Mouse (Mus musculus) gastrocnemius, postnatal 4 days (tissue): ENCODE measurements around the gene Cpsf4. TPM values are rescaled to one million over a fixed set of nuclear protein-coding genes. Genes with fewer than 3 reads are reported as not detected.
"Not testable (repeated sequence)": the region's sequence is repeated elsewhere in the genome, so short reads cannot be mapped to it uniquely, and the experiment has no call there.

Experiments
- DNase-seq, 2 experiments: peaks; one replicate each; pipeline ENCODE4 v3.0.0; 2021 to 2022; ENCODE audit warnings: low spot score in 2 of 2, mixed read lengths in 2 of 2
- long read RNA-seq, 2 experiments: library from polyadenylated mRNA; stranded (forward); transcript quantifications; one replicate each; pipeline ENCODE4 v2.0.0; 2021
- total RNA-seq, 2 experiments: library from RNA; stranded (reverse); gene quantifications; 2 replicates each; pipeline ENCODE4 v1.2.3; 2021

Gene Cpsf4
- total RNA-seq: 10 to 100 TPM; 17.1 to 20.1 TPM
- long read RNA-seq, experiment 1, transcript Cpsf4-207 (8 exons, 1,387 nt): major isoform, 9 of 20 reads
- long read RNA-seq, experiment 1, partial matches to known transcripts: 5 of 20 reads
- long read RNA-seq, experiment 1, other reads (novel, unspliced or antisense): 1 of 20 reads
- long read RNA-seq, experiment 2, transcript Cpsf4-205 (8 exons, 1,713 nt): minor isoform, 7 of 34 reads
- long read RNA-seq, experiment 2, transcript Cpsf4-207 (8 exons, 1,387 nt): major isoform, 11 of 34 reads
- long read RNA-seq, experiment 2, partial matches to known transcripts: 8 of 34 reads
- long read RNA-seq, experiment 2, other reads (novel, unspliced or antisense): 5 of 34 reads

DNA sequence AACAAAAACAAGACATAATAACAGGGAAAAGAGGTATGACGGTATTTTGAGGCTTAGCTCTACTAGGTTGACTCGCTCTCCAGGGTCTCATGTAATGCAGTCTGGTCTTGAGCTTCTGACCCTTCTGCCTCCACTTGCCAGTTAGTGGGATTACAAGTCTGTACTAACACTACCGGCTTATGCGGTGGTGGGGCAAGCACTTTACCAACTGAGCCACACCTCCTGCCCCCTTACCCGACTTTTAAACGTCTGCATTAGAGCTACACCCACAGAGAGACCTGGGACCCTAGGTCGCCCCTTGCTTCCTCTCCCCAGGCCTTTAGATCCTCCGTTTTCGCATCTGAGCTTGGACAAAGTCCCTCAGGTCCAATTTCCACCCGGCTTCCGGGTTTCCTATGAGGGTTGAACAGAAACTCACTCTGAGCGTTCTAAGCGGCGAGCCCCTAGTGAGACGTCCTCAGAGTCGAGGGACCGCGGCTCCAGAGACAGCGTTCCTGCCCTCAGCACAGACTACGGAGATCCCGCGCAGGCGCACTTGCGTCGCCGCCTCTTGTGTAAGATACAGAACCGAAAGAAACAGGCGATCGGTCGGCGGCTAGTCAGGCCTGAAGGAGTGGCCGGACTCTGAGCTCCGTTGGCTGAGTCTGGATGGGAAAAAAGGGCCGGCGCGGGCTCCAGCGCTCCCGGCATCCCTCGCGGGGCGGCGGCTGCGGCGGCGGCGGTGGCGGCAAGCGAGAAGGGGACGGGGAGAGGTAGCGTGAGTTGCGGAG lies at the start of gene Cpsf4, which contains the start of gene Ptcd1:
TSS of gene Cpsf4 (plus strand) at position 678 of the 770 bp plus-strand sequence.
TSS of gene Ptcd1 (minus strand) at position 573 of the 770 bp plus-strand sequence.
- DNase-seq: peak; percentile 90 to 99

DNA sequence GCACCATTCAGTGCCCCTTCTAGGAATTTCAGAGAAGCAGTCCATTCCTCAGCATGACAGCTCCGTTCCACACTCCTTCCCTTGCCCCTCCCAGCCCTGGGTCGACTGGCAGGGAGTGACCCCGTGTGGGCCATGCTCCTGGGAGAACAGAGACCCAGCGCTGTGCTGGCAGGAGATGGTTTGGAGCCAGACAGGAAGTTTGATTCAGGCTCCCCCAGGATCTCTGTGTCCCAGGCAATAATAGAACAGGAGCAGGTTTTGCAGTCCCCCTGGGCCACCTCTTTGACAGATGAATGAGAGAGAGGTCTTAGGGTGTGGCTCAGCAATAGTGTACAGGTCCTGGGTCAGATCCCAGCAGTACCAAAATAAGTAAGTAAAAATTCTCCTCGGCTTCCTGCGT lies 49.0 kb upstream of the Cpsf4 start:
- DNase-seq: no peak

DNA sequence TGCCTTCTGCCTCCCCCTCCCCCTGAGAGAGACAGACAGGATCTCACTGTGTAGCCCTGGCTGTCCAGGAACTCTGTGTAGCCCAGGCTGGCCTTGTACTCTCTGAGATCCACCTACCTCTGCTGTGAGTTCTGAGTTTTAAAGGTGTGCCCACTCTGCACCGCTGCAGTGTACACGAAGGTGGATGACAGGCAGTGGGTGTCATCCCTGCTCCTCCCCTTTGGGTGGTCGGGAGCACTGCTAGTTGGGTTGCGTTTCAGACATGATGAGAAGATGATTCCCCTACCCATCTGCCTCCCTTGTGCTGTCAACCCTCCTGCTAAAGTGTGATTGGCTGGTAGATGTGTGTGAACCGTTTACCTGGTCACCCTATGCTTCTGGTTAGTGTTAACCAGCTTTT lies 48.6 kb upstream of the Cpsf4 start:
- no peak for DNase-seq

DNA sequence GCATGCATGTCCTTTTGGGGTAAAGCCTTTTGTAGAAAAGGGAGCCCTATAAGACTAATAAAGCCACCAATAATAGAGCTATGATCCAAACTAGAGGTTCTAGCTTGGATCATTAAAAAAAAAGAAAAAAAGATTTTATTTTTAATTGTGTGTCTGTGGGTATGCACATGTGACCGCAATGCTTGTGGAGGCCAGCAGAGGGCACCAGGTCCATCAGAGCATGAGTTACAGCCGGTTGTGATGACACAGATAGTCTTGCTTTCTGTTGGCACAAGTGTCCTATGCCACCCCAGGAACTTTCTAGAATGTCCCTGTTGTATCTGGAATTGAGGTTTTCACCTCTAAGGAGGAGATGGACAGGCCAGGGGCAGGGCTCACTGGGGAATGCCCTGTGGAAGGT lies 47.6 kb upstream of the Cpsf4 start:
- no peak for DNase-seq

DNA sequence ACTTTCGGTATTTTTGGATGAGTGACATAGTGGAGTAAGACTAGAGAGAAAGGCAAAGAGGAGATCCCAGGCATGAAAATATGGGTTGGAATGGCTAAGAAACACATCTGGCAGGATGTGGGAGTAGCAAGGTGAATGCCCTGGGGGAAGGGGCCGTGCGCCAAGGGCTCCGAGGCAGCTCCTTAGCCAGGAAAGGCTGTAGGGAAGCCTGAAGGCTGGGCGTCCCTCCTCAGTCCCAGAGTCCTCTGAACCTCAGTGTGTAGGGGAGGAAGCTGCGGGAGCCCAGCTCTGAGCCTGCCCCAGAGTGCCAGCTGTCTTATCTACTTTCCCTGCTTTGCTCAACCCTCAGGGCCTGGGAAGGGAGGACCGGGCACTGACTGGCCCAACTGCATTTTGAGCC lies 46.1 kb upstream of the Cpsf4 start:
- no peak for DNase-seq

DNA sequence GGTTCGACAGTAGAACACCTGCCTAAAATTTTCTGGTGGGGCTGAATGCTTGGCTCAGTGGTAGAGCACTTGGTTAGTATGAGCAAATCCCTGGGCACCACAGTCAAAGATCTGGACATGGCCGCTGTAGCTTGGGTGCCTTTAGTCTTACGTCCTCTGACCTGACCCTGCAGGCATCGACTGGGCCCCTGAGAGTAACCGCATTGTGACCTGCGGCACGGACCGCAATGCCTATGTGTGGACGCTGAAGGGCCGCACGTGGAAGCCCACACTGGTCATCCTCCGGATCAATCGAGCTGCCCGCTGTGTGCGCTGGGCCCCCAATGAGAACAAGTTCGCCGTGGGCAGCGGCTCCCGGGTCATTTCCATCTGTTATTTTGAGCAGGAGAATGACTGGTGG lies 43.6 kb upstream of the Cpsf4 start:
- no peak for DNase-seq

DNA sequence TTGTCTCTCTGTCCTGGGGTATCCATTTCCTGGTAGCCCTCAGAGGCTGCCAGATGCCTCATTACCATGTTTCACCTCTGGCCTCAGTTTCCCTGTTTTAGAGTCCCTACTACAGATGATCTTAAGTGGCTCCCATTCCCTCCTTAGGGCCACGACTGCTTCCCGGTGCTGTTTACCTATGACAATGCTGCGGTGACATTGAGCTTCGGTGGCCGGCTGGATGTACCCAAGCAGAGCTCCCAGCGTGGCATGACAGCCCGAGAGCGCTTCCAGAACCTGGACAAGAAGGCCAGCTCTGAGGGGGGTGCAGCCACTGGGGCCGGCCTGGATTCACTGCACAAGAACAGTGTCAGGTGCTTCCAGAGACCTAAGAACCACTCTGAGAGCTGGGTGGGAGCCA lies 40.4 kb upstream of the Cpsf4 start:
- no peak for DNase-seq

DNA sequence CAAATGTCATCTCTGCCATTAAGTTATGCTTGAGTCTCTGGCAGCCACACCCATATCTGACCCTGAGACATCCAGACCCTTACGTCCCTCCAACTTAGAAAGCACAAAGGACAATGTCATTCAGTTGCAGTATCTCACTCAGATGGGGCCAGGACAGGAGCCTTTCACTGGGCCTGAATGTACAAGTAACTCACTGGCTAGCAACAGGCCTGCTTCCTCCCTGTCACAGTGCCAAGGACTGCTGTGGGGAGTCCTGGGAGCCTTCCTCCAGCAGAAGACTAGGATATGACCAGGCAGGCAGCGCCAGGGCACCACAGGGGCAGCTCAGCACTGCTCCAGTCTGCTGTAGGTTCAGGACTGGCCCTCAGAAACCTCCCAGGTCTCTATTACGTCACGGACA lies 37.9 kb upstream of the Cpsf4 start:
- no peak for DNase-seq

DNA sequence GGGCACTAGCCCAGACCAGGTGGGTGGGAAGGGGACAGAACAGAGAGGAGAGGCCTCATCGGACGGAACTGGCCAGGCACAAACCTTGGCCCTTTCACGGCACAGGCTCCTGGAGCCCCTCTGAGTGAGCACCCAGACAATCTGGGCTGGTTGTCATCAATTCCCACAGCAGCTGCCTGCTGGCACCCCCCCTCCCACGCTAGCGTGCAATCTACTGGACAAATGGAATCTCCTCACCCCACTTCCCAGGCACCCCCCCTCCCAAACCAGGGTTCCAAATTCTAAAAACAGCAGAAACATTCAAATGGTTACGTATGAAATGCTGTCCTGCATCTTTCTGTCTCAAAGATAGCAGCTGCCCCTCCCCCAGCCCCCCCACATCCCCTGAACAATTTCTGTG lies 37.2 kb upstream of the Cpsf4 start:
- not testable (repeated sequence) for DNase-seq

DNA sequence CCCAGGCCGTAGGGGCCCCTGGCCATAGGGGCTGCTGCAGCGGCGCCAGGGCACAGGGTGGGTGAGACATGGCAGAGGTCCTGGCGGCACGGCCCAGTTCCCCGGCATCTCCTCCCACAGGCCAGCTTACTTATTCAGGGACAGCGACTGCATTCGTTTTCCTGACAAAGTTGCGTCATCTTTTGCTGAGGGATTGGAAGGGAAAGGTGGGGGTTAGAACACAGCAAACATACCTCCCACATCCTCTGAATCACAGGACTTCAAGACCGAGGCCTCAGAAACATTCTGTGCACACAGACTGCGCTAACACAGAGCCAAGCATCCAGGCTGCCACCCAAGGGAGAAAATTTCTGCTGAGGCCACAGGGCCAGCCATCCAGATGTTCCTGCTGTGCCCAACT lies 36.8 kb upstream of the Cpsf4 start:
- DNase-seq: no peak

DNA sequence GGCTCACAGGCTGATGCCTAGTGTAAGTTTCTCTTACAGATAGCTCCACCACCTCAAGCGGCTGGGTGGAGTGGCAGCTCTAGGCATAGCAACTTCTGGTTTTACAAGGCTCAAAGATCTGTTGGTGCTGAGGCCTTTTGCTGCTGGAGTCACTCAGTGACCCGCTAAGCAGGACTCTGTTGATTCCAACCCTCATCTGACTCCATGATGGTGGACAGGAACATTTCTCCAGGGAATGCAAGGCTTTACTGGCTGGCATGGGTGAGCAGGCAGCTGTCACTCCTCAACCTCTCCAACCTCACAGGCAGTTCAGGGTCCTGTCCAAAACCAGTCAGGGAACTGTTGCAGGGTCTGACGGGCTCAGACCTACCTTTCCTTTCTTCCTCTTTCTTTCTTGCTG lies 36.0 kb upstream of the Cpsf4 start:
- DNase-seq: no peak

DNA sequence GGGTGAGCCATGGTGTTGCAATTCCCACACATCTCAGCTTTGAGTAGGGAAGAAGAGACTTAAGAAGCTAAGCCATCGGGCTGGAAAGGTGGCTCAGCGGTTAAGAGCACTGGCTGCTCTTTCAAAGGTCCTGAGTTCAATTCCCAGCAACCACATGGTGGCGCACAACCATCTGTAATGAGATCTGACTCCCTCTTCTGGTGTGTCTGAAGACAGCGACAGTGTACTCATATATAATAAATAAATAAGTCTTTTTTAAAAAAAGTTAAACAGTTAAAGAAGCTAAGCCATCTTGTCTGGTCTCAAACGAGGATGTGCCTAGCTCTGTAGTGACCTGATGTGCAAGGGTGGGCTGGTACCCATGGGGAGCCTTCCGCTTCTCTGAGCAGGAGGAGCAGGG lies 33.7 kb upstream of the Cpsf4 start:
- DNase-seq: not testable (repeated sequence)

DNA sequence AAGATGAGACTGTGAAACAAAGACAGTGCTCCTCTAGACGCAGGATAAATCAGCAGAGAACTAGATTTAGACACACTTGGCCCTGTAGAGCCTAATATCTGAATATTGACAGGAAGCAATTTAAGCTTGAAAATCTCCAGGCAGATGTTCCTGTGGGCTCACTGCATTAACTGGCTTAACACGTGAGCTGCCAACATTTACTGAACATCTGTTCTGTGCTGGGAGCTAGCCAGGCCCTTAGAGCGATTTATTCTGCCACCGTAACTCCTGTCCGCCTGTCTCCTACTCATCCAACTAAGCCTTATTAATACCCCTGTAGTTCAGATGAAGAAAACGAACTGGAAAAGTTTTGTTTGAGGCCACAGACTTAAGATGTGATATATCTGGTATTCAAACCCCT lies 28.2 kb upstream of the Cpsf4 start:
- no peak for DNase-seq

DNA sequence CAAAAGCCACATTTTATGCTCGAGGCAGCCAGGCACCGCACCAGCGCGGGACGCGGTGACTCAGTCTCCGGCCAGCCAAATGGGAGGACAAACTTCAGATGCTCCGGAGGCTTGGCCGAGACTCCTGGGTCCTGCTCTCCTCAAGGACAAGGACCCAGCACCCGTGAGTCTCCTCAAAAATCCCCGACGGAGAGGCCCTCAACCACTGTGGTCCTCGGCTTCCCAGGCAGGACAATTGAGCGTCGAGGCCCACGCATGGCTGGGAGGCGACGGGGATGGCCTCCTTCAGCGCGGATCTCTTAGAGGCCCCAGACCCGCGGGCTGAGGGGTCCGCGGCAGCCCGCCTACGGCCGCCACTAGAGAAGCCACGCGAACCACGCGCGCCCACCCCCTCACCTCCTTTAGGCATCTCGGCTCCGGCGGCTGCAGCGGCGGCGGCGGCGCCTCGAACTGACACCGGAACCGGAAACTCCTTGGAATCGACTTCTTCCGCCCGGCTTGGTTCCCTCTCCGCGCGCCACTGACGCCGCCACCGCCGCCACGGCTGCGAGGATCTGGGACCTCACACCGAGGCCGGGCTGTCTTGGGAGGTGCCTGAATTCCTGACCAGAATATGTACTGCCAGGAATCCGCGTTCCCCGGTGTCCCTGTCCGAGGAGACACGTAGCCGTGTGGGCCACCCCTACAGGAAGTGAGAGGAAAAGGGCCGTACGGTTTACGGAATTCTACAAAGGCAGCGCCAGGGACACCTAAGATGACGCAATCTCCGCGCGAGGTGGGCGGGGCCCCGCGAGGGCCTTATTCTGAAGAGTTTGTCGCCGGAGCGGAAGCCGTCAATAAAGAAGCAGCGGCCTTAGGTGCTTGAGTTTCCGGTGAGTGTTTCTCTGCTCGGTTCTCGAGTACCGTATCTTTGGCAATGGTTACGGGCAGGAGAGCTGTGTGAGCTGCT lies 27.2 kb upstream of the Cpsf4 start, which contains the start of the genes Pdap1 and Bud31:
TSS of gene Pdap1 (minus strand) at position 668 of the 949 bp plus-strand sequence.
TSS of gene Bud31 (plus strand) at position 792 of the 949 bp plus-strand sequence.
- DNase-seq: peak; percentile 88 to 95

DNA sequence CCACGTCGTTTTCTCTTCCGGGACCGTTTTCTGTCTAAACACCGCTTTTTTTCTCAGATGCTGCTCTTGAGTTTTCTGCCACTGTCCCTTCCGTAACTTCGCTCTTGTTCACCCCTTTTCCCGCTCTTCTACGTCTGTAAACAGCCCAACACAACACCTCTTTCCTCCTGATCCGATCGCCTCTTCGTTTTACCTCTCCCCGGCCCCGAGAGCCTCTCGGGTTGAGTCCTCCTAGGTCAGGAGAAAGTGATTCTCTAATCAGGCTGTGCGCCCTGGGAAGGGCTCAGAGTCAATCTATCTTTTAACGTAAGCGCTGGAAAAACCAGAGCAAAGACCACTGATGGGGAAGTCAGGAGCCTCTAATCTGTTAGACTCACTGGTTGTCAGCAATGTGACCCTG lies 26.4 kb upstream of the Cpsf4 start:
- DNase-seq: no peak

DNA sequence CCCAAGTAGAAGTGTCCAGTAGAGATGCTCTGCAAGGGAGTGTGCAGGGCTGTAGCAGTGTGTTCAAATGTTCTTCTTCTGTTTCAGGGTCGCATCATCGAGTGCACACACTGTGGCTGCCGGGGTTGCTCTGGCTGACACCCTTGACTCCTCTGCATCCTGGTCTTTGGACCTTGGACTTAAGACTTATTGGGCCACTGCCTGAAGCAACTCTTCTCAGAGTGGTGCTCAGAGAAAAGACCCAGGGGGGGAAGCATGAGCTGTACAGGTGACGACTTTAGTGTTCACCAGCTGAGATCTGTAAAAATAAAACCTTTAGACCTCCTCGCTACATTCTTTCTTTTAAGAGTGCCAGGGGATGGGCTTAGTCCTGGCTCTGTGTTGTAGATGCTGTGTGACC lies 19.3 kb upstream of the Cpsf4 start:
- no peak for DNase-seq

DNA sequence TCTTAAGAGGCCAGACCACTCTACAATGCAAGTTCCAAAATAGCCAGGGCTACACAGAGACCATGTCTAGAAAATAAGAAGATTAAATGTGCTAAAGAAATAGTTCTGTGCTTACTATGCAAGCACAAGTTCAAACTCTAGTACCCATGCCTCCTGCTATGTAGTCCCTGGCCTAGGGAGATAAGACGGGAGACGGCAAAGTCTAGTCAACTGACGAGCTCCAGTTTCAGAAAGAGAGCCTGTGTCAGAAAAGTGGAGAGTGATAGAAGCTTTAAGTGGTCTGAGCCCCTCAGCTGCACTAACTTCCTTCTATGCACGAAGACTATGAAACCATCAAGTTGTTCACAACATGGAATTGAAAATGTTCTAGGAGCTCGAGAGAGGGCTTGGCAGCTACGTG lies 17.7 kb upstream of the Cpsf4 start:
- DNase-seq: no peak

DNA sequence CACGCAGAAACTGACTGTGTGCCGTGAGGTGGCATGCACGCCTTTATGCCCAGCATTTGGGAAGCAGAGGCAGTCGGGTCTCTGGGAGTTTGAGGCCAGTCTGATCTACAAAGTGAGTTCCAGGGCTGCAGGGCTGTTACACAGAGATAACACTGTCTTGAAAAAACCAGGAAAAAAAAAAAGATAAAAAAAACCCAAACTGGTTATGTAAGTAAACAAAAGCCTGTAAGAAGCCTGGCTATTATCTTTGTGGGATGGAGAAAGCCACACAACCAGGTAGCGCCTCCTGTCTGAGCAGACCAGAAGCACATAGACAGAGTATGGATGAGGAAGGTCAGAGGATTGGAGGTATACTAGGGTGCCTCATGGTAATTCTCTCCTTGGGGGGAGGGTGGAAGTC lies 14.3 kb upstream of the Cpsf4 start:
- DNase-seq: no peak

DNA sequence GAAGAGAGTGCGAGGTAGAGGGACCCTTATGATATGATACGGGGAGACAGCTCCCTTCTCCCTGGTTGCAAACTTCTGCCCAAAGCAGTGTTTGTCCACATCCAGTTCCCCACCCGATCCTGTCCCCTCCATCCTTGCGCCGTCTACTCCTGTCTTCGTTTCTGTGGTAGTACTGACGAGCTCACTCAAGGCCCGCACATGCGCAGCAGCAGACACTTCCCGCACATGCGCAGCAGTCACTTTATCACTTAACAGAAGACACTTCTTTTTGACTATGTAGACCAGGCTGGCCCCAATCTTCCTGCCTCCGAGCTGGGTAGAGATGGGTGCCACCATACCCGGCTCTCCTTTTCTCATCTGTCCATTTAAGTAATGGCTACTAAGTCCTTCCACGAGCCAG lies 5.7 kb upstream of the Cpsf4 start:
- no peak for DNase-seq

DNA sequence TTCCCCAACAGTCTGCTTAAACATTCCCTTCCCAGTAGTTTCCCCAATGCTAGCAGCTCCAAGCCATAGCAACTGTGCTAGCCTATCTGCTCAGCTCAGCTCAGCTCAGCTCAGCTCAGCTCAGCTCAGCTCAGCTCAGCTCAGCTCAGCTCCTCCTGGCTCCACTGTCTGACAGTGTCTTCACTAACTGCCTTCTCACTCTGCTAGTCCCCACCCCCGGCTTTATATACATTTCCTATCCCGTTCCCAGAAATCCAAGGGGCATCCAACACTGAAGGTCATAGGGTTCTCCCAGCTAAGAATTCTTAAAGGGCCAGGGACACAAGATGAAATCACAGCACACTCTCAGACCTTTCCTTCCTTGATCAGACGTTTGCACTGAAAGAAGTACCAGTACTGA lies 2.3 kb upstream of the Cpsf4 start:
- no peak for DNase-seq

DNA sequence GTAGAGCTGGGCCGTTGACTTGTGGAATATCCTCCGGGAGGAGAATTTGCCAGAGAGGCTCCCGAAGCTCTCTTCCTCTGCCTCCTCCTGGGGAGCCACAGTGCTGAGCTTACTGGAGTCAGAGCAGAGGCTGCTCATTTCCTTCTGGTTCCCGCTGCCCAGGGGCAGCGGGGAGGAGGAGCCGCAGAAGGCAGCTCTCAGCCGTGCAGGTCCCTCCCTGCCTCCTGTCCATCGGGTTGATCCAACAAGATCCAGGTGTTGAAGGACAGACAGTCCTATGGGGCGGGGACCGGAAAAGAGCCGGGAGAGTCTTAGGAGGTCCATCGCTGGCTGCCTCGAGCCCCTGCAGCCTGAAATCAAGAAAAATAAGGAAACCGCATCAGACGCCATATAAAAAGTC lies 1.8 kb upstream of the Cpsf4 start:
- DNase-seq: no peak
